Mouse (Mus musculus): Measurements from ENCODE around the gene Hmx1. TPM values are rescaled to one million over a fixed set of nuclear protein-coding genes. Genes with fewer than 3 reads are reported as not detected.

Gene Hmx1
- polyA plus RNA-seq, 1 experiment from 2014 or later = not detected

- H3K27ac ChIP-seq (ENCODE audit: low read depth, low read length) = no peak overlapping the region
- 0% methylated on average over 4 of the region's 4 CpGs for WGBS
- peak; percentile 99 for DNase-seq (ENCODE audit: low spot score, missing footprints)
Observed at GRCm38 (mm10) chr5:35379815-35380214, 9.1 kb upstream of the Hmx1 start.

GRCm38 (mm10) chr5:35387834-35388490 lies 946 bp upstream of the Hmx1 start:
- H3K27me3 ChIP-seq (ENCODE audit: control insufficient read depth, insufficient read depth, low read length) = peaks cover 100% of the 10 kb centered on the region
- H3K9ac ChIP-seq (ENCODE audit: low read length) = no peak overlapping the region
- H3K4me1 ChIP-seq (ENCODE audit: control insufficient read depth, insufficient read depth, low read length) = peaks cover 12% of the 10 kb centered on the region
- no peak overlapping the region for H3K27ac ChIP-seq (ENCODE audit: low read depth, low read length)
- no peaks in the 10 kb centered on the region for H3K9me3 ChIP-seq (ENCODE audit: control insufficient read depth, low read length)
- no peaks in the 10 kb centered on the region for H3K36me3 ChIP-seq (ENCODE audit: control insufficient read depth, insufficient read depth, low read length)
- DNase-seq (ENCODE audit: low spot score, missing footprints) (peak; percentile 96), ATAC-seq (ENCODE audit: low FRiP score) (no peak)
- H3K4me2 ChIP-seq = peak overlapping the region; percentile 62
- peak overlapping the region; percentile 50 for H3K4me3 ChIP-seq (ENCODE audit: low read depth, low read length)
- under 1% methylated on average over 38 of the region's 38 CpGs for WGBS

More at GRCm38 (mm10) chr5:35379815-35380214, 9.1 kb upstream of the Hmx1 start:
- Histone ChIP-seq H3K4me2 (no peak overlapping the region), H3K9ac (ENCODE audit: low read length) (no peak overlapping the region), H3K4me1 (ENCODE audit: control insufficient read depth, insufficient read depth, low read length) (no peaks in the 10 kb centered on the region), H3K9me3 (ENCODE audit: control insufficient read depth, low read length) (no peaks in the 10 kb centered on the region), H3K4me3 (ENCODE audit: low read depth, low read length) (no peak overlapping the region), H3K27me3 (ENCODE audit: control insufficient read depth, insufficient read depth, low read length) (peaks cover 63% of the 10 kb centered on the region), H3K36me3 (ENCODE audit: control insufficient read depth, insufficient read depth, low read length) (no peaks in the 10 kb centered on the region)
- ATAC-seq (ENCODE audit: low FRiP score) = no peak

- Histone ChIP-seq H3K27ac (ENCODE audit: low read depth, low read length) (no peak overlapping the region), H3K4me3 (ENCODE audit: low read depth, low read length) (0 out of 2 replicates have a peak overlapping the region, but pooled peaks have one; percentile 50), H3K9me3 (ENCODE audit: control insufficient read depth, low read length) (no peaks in the 10 kb centered on the region), H3K27me3 (ENCODE audit: control insufficient read depth, insufficient read depth, low read length) (peaks cover 100% of the 10 kb centered on the region), H3K4me2 (no peak overlapping the region), H3K9ac (ENCODE audit: low read length) (no peak overlapping the region), H3K4me1 (ENCODE audit: control insufficient read depth, insufficient read depth, low read length) (peaks cover 12% of the 10 kb centered on the region), H3K36me3 (ENCODE audit: control insufficient read depth, insufficient read depth, low read length) (no peaks in the 10 kb centered on the region)
- DNase-seq (ENCODE audit: low spot score, missing footprints) = peak; percentile 91
- no peak for ATAC-seq (ENCODE audit: low FRiP score)
- WGBS = 3% methylated on average over 11 of the region's 11 CpGs
Observed at GRCm38 (mm10) chr5:35389441-35389840, 533 bp downstream of the Hmx1 start.

DNA sequence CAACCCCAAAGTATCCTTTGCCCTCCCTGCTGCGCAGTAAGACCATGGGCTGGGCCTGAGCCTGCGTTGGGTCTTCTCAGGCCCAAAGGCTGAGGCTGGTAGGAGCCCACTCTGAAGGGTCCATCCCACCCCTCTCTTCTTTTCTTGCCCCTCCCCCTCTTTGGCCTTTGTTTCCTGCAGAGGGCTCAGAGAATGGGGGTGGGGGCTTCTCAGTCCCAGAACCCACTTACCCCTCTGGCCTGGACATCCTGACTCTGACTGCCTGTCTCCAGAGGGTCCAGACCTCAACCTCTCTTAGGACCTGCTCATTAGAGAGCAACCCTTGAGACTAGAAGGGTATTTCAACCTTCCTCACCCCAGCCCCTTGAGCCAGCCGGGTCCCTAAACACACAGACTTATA lies 1.0 kb downstream of the Hmx1 start:
- Histone ChIP-seq H3K4me2 (no peak overlapping the region), H3K36me3 (ENCODE audit: control insufficient read depth, insufficient read depth, low read length) (no peaks in the 10 kb centered on the region), H3K27me3 (ENCODE audit: control insufficient read depth, insufficient read depth, low read length) (peaks cover 100% of the 10 kb centered on the region), H3K9me3 (ENCODE audit: control insufficient read depth, low read length) (no peaks in the 10 kb centered on the region), H3K4me1 (ENCODE audit: control insufficient read depth, insufficient read depth, low read length) (peaks cover 12% of the 10 kb centered on the region), H3K27ac (ENCODE audit: low read depth, low read length) (no peak overlapping the region), H3K9ac (ENCODE audit: low read length) (no peak overlapping the region), H3K4me3 (ENCODE audit: low read depth, low read length) (no peak overlapping the region)
- ATAC-seq (ENCODE audit: low FRiP score) (no peak), DNase-seq (ENCODE audit: low spot score, missing footprints) (peak; percentile 86)
- 5% methylated on average over 3 of the region's 3 CpGs for WGBS

DNA sequence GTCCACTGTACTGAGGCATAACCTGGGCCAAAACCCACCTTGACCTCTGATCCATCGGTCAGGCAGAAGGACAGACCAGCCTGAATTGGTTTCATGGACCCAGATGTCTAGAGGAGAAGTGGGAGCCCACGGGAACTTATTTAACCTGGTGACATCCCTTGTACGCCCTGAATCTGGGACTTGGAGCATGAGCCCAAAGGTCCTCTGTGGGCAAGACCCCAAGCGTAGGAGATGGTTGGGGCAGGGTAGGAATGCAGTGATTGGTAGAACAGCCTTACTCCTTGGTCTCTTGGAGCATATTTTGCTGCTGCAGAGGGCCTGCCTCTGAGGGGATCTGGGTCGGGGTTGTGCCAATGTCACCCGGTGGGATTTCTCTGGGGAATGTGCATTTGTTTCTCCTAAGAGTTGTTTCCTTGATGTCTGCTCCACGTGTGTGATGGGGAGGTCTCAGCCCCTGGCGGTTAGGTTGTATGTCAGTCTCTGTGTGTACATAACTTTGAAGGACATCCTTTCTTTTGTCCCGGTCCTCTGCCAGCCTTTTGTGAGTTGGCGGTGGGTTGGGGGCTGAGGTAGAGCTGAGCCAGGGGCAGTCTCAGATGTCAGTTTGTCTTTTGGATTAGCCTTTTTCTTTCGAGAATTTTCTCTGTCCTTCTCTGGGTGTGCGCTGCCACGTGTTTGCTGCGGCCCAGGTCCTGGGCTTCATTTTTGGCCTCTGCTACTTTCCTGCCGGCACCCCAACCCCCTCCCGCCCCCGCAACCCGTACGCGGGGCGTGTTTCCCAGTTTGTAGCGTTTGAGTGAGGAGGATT lies 2.1 kb downstream of the Hmx1 start:
- Histone ChIP-seq H3K4me3 (ENCODE audit: low read depth, low read length) (no peak overlapping the region), H3K27ac (ENCODE audit: low read depth, low read length) (no peak overlapping the region), H3K36me3 (ENCODE audit: control insufficient read depth, insufficient read depth, low read length) (no peaks in the 10 kb centered on the region), H3K27me3 (ENCODE audit: control insufficient read depth, insufficient read depth, low read length) (peaks cover 100% of the 10 kb centered on the region), H3K9ac (ENCODE audit: low read length) (no peak overlapping the region), H3K4me1 (ENCODE audit: control insufficient read depth, insufficient read depth, low read length) (peaks cover 12% of the 10 kb centered on the region), H3K9me3 (ENCODE audit: control insufficient read depth, low read length) (no peaks in the 10 kb centered on the region), H3K4me2 (no peak overlapping the region)
- ATAC-seq (ENCODE audit: low FRiP score) (no peak), DNase-seq (ENCODE audit: low spot score, missing footprints) (peak; percentile 93)
- WGBS = 3% methylated on average over 22 of the region's 22 CpGs

GRCm38 (mm10) chr5:35391656-35392333 lies 2.9 kb downstream of the Hmx1 start:
- Histone ChIP-seq H3K4me2 (peak overlapping the region; percentile 5), H3K9me3 (ENCODE audit: control insufficient read depth, low read length) (no peaks in the 10 kb centered on the region), H3K9ac (ENCODE audit: low read length) (no peak overlapping the region), H3K36me3 (ENCODE audit: control insufficient read depth, insufficient read depth, low read length) (no peaks in the 10 kb centered on the region), H3K4me3 (ENCODE audit: low read depth, low read length) (peak overlapping the region; percentile 14; the same call in 1 of the 2 replicates), H3K27ac (ENCODE audit: low read depth, low read length) (no peak overlapping the region), H3K4me1 (ENCODE audit: control insufficient read depth, insufficient read depth, low read length) (peaks cover 12% of the 10 kb centered on the region), H3K27me3 (ENCODE audit: control insufficient read depth, insufficient read depth, low read length) (peaks cover 97% of the 10 kb centered on the region)
- ATAC-seq (ENCODE audit: low FRiP score) = no peak
- peak; percentile 91 for DNase-seq (ENCODE audit: low spot score, missing footprints)
- under 1% methylated on average over 87 of the region's 88 CpGs for WGBS

DNA sequence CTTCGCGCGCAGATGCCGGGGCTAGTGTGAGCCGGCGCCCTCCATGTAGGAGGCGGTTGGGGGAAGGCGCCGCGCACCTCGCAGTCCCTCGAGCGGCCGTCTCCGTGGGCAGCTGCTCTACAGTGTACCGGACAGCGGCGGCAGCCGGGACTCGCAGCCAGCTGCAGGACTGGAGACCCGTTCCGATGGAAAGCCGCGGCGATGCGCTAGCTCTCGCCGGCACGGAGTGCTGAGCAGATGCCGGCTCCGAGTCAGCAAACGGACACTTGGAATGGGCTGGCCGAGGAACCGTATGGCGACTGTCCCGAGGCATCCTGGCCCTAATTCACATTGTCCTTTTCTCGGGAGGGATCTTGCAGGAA lies 3.4 kb downstream of the Hmx1 start:
- Histone ChIP-seq H3K9me3 (ENCODE audit: control insufficient read depth, low read length) (no peaks in the 10 kb centered on the region), H3K4me1 (ENCODE audit: control insufficient read depth, insufficient read depth, low read length) (peaks cover 12% of the 10 kb centered on the region), H3K27ac (ENCODE audit: low read depth, low read length) (no peak overlapping the region), H3K36me3 (ENCODE audit: control insufficient read depth, insufficient read depth, low read length) (no peaks in the 10 kb centered on the region), H3K4me3 (ENCODE audit: low read depth, low read length) (peak overlapping the region; percentile 14; the same call in 1 of the 2 replicates), H3K4me2 (peak overlapping the region; percentile 5), H3K9ac (ENCODE audit: low read length) (no peak overlapping the region), H3K27me3 (ENCODE audit: control insufficient read depth, insufficient read depth, low read length) (peaks cover 97% of the 10 kb centered on the region)
- WGBS = 1% methylated on average over 36 of the region's 37 CpGs
- no peak for ATAC-seq (ENCODE audit: low FRiP score)
- peak; percentile 93 for DNase-seq (ENCODE audit: low spot score, missing footprints)

DNA sequence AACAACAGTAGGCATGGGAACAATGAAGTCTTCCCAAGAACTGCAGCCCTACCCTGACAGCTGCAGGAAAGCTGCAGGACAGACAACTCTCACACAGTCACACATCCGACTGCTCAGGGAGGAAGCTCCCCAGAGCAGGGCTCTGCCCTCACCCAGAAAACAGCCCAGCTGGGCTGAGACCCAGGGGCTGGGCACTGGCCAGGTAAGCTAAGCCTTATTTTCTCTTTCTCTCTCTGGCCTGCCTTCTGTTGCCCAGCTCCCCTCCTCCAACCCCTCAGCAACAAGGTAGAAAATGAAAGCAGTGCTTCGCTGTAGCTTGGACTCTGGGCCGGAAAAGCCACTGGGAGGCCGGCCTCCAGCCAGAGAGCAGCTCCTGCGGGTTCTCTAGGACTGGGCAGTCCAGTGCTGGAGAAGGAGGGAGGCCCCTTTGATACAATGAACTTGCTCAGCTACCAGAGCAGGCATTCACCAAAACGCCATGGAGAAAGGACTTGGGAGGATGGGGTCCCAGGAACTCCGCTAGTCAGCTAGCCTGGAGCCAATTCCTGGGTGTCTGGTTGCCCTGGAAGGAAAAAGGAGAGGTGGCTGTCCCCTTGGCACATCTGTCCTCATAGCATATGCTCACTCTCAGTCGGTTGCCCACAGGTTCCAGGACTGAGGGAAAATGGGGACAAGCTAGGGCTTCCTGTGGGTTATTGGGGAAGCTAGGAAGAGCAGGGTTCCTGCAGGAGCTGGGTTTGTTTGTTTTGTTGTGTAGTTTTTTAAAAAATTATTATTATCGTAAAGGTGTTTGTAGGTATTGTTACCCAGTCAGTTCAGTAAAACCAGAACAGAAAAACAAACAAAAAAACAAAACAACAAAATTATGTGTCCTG lies 6.9 kb downstream of the Hmx1 start:
- Histone ChIP-seq H3K27me3 (ENCODE audit: control insufficient read depth, insufficient read depth, low read length) (peaks cover 97% of the 10 kb centered on the region), H3K9ac (ENCODE audit: low read length) (no peak overlapping the region), H3K9me3 (ENCODE audit: control insufficient read depth, low read length) (no peaks in the 10 kb centered on the region), H3K27ac (ENCODE audit: low read depth, low read length) (no peak overlapping the region), H3K4me2 (no peak overlapping the region), H3K4me1 (ENCODE audit: control insufficient read depth, insufficient read depth, low read length) (peaks cover 7% of the 10 kb centered on the region; the same call in 1 of the 2 replicates), H3K36me3 (ENCODE audit: control insufficient read depth, insufficient read depth, low read length) (no peaks in the 10 kb centered on the region), H3K4me3 (ENCODE audit: low read depth, low read length) (no peak overlapping the region)
- peak; percentile 91 for DNase-seq (ENCODE audit: low spot score, missing footprints)
- 3% methylated on average over 9 of the region's 9 CpGs for WGBS
- no peak for ATAC-seq (ENCODE audit: low FRiP score)

Data from midbrain, embryonic 11.5 days (tissue).